Comparison of ENCODE assay signal across 8 mouse cellular contexts in genomic region chr2:168525391-168526154, GRCm38 (mm10).
A peak's percentile ranks its signal among the peaks of the same experiment; 100 is the strongest.
DNase-seq lines count a peak whose midpoint lies in the region; ATAC-seq and TF ChIP-seq lines count a peak whose summit lies in the region.

No protein-coding gene starts in this region.

- H3K4me1 ChIP-seq in E14TG2a.4 (replicated peaks; ENCODE audit: low read depth, low read length), result peaks cover 61% of the 10 kb centered on the region
- 0 out of 2 replicates have a peak, but pooled peaks cover 5% of the 10 kb centered on the region for H3K4me1 ChIP-seq in forebrain, postnatal 0 days (ENCODE audit: insufficient read depth)
- no peaks in the 10 kb centered on the region; the same call in 1 of the 2 replicates for H3K4me1 ChIP-seq in liver, embryonic 16.5 days (ENCODE audit: control insufficient read depth, low read depth, low read length)

- H3K4me2 ChIP-seq in forebrain, postnatal 0 days (ENCODE audit: low read depth), result peak overlapping the region; percentile 42
- peak overlapping the region; percentile 4; the same call in 1 of the 2 replicates for H3K4me2 ChIP-seq in liver, embryonic 16.5 days (ENCODE audit: low read depth, low read length)

- no peak for TF ChIP-seq CTCF in E14TG2a.4 (conservative IDR thresholded peaks at IDR 0.05; ENCODE audit: low read length)
- TF ChIP-seq CTCF in forebrain, postnatal 0 days (IDR thresholded peaks at IDR 0.05; ENCODE audit: low read depth), result no peak

- peak; percentile 40 for DNase-seq in adrenal gland, adult 2 months
- no peak for DNase-seq in adrenal gland, postnatal 10 days
- DNase-seq in forebrain, postnatal 0 days, result peak; percentile 45
- DNase-seq in natural killer cell, adult 2 months (ENCODE audit: low spot score in 2 of 2), result no peak
- no peak for DNase-seq in frontal cortex, postnatal 36 days (ENCODE audit: low spot score in 2 of 2)

- peak overlapping the region; percentile 31 for H3K9ac ChIP-seq in forebrain, postnatal 0 days
- no peak overlapping the region for H3K9ac ChIP-seq in liver, embryonic 16.5 days (ENCODE audit: low read depth, low read length)

- peaks cover 9% of the 10 kb centered on the region; the same call in 1 of the 2 replicates for H3K27me3 ChIP-seq in E14TG2a.4 (ENCODE audit: insufficient read depth, low read length)
- H3K27me3 ChIP-seq in forebrain, postnatal 0 days (ENCODE audit: insufficient read depth, low read length), result no peaks in the 10 kb centered on the region
- H3K27me3 ChIP-seq in liver, embryonic 16.5 days (ENCODE audit: control insufficient read depth, insufficient read depth, low read depth, low read length), result peaks cover 10% of the 10 kb centered on the region

- H3K9me3 ChIP-seq in E14TG2a.4 (ENCODE audit: low read length), result no peaks in the 10 kb centered on the region
- H3K9me3 ChIP-seq in forebrain, postnatal 0 days (ENCODE audit: low read length), result no peaks in the 10 kb centered on the region
- no peaks in the 10 kb centered on the region for H3K9me3 ChIP-seq in liver, embryonic 16.5 days (replicated peaks; ENCODE audit: control insufficient read depth, low read length)

- 8% methylated on average over 17 of the region's 17 CpGs for WGBS in forebrain, postnatal 0 days
- WGBS in liver, embryonic 16.5 days (ENCODE audit: insufficient replicate concordance), result 18% methylated on average over 17 of the region's 17 CpGs

- H3K4me3 ChIP-seq in E14TG2a.4 (replicated peaks; ENCODE audit: low read length), result peak overlapping the region; percentile 76
- 0 out of 2 replicates have a peak overlapping the region, but pooled peaks have one; percentile 3 for H3K4me3 ChIP-seq in forebrain, postnatal 0 days (ENCODE audit: low read depth, low read length)
- no peak overlapping the region for H3K4me3 ChIP-seq in liver, embryonic 16.5 days (ENCODE audit: low read depth, low read length)

- no peaks in the 10 kb centered on the region for H3K36me3 ChIP-seq in E14TG2a.4 (ENCODE audit: insufficient read depth, low read length)
- H3K36me3 ChIP-seq in forebrain, postnatal 0 days (ENCODE audit: insufficient read depth), result no peaks in the 10 kb centered on the region
- H3K36me3 ChIP-seq in liver, embryonic 16.5 days (ENCODE audit: control insufficient read depth, insufficient read depth), result no peaks in the 10 kb centered on the region

- peak; percentile 37 for ATAC-seq in forebrain, postnatal 0 days
- ATAC-seq in liver, embryonic 16.5 days (ENCODE audit: low read depth), result no peak
- ATAC-seq in granulocyte monocyte progenitor cell, adult 5-6 weeks (replicated peaks; ENCODE audit: poor library complexity, severe bottlenecking), result no peak

- no peak overlapping the region for H3K27ac ChIP-seq in forebrain, postnatal 0 days (ENCODE audit: low read depth, low read length)
- H3K27ac ChIP-seq in liver, embryonic 16.5 days (ENCODE audit: low read length), result no peak overlapping the region

Comparison
In these comparisons a context has a peak if more than half of its experiments do, and no peak if none do; other contexts are left out.
1. DNase-seq: peak in adrenal gland, adult 2 months (single experiment) and forebrain, postnatal 0 days (single experiment); none in adrenal gland, postnatal 10 days (single experiment), natural killer cell, adult 2 months (0 of 2) and frontal cortex, postnatal 36 days (0 of 2).